Mouse (Mus musculus): Measurements from ENCODE around the gene Camta1.

The Camta1 gene

GRCm38 (mm10) chr4:151451885-151452284 is 409.8 kb downstream of the Camta1 start:
- no peak for DNase-seq (ENCODE audit: low read depth, low spot score)

- DNase-seq (ENCODE audit: low read depth, low spot score) = no peak
Measured at GRCm38 (mm10) chr4:151449981-151450380, 411.7 kb downstream of the Camta1 start.

- no peak for DNase-seq (ENCODE audit: low read depth, low spot score)
Measured at GRCm38 (mm10) chr4:151448341-151448740, 413.3 kb downstream of the Camta1 start.

- no peak for DNase-seq (ENCODE audit: low read depth, low spot score)
Measured at GRCm38 (mm10) chr4:151444665-151445064, 417.0 kb downstream of the Camta1 start.

GRCm38 (mm10) chr4:151438561-151438960 is 423.1 kb downstream of the Camta1 start:
- no peak for DNase-seq (ENCODE audit: low read depth, low spot score)

- DNase-seq (ENCODE audit: low read depth, low spot score) = no peak
Measured at GRCm38 (mm10) chr4:151437859-151438258, 423.8 kb downstream of the Camta1 start.

GRCm38 (mm10) chr4:151425133-151425532 is 436.5 kb downstream of the Camta1 start:
- no peak for DNase-seq (ENCODE audit: low read depth, low spot score)

- no peak for DNase-seq (ENCODE audit: low read depth, low spot score)
Measured at GRCm38 (mm10) chr4:151422922-151423321, 438.8 kb downstream of the Camta1 start.

GRCm38 (mm10) chr4:151422361-151422760 is 439.3 kb downstream of the Camta1 start:
- DNase-seq (ENCODE audit: low read depth, low spot score) = no peak

- DNase-seq (ENCODE audit: low read depth, low spot score) = no peak
Measured at GRCm38 (mm10) chr4:151418344-151418875, 443.3 kb downstream of the Camta1 start.

- no peak for DNase-seq (ENCODE audit: low read depth, low spot score)
Measured at GRCm38 (mm10) chr4:151415812-151416211, 445.9 kb downstream of the Camta1 start.

- DNase-seq (ENCODE audit: low read depth, low spot score) = no peak
Measured at GRCm38 (mm10) chr4:151415376-151415775, 446.3 kb downstream of the Camta1 start.

- DNase-seq (ENCODE audit: low read depth, low spot score) = no peak
Measured at GRCm38 (mm10) chr4:151414952-151415351, 446.7 kb downstream of the Camta1 start.

GRCm38 (mm10) chr4:151411641-151412061 is 450.0 kb downstream of the Camta1 start:
- DNase-seq (ENCODE audit: low read depth, low spot score) = no peak

- DNase-seq (ENCODE audit: low read depth, low spot score) = no peak
Measured at GRCm38 (mm10) chr4:151411016-151411415, 450.7 kb downstream of the Camta1 start.

- no peak for DNase-seq (ENCODE audit: low read depth, low spot score)
Measured at GRCm38 (mm10) chr4:151409291-151409690, 452.4 kb downstream of the Camta1 start.

- no peak for DNase-seq (ENCODE audit: low read depth, low spot score)
Measured at GRCm38 (mm10) chr4:151408811-151409210, 452.9 kb downstream of the Camta1 start.

- no peak for DNase-seq (ENCODE audit: low read depth, low spot score)
Measured at GRCm38 (mm10) chr4:151408246-151408645, 453.4 kb downstream of the Camta1 start.

- DNase-seq (ENCODE audit: low read depth, low spot score) = no peak
Measured at GRCm38 (mm10) chr4:151407129-151407528, 454.5 kb downstream of the Camta1 start.

- DNase-seq (ENCODE audit: low read depth, low spot score) = no peak
Measured at GRCm38 (mm10) chr4:151404581-151405256, 457.0 kb downstream of the Camta1 start.

- no peak for DNase-seq (ENCODE audit: low read depth, low spot score)
Measured at GRCm38 (mm10) chr4:151401685-151402397, 459.8 kb downstream of the Camta1 start.

GRCm38 (mm10) chr4:151396536-151396935 is 465.1 kb downstream of the Camta1 start:
- DNase-seq (ENCODE audit: low read depth, low spot score) = no peak

GRCm38 (mm10) chr4:151389345-151389744 is 472.3 kb downstream of the Camta1 start:
- DNase-seq (ENCODE audit: low read depth, low spot score) = no peak

Data from CD4-positive, CD25-positive, alpha-beta regulatory T cell, adult 2 months (primary cell).